Mouse (Mus musculus) stomach, embryonic 15.5 days (tissue): ENCODE measurements around the gene Nr5a2. TPM values are rescaled to one million over a fixed set of nuclear protein-coding genes. Genes with fewer than 3 reads are reported as not detected.
A peak's percentile ranks its signal among the peaks of the same experiment; 100 is the strongest.

Experiments
- ATAC-seq: fragments of 200-750 bp; cut with Nextera tagmentation; 2 replicates; pipeline ENCODE4 v1.8.0; 2017; ENCODE audit warnings: low read depth, moderate number of reproducible peaks, moderate TSS enrichment; ENCODE audit not compliant: insufficient read depth, low FRiP score
- H3K27ac ChIP-seq: fragments of 300-500 bp; sonication (generic); 2 replicates; pipeline ENCODE4 v1.5.1; 2015; ENCODE audit warnings: mild to moderate bottlenecking, inconsistent platforms
- H3K27me3 ChIP-seq: fragments of 300-500 bp; sonication (generic); replicated peaks from 2 replicates; pipeline ENCODE4 v1.6.1; 2015; ENCODE audit warnings: inconsistent platforms
- H3K36me3 ChIP-seq: fragments of 300-500 bp; sonication (generic); 2 replicates; pipeline ENCODE4 v1.6.1; 2015; ENCODE audit warnings: inconsistent platforms
- H3K4me1 ChIP-seq: fragments of 300-500 bp; sonication (generic); 2 replicates; pipeline ENCODE4 v1.6.1; 2015; ENCODE audit warnings: inconsistent platforms
- H3K4me2 ChIP-seq: fragments of 300-500 bp; sonication (generic); 2 replicates; pipeline ENCODE4 v1.6.1; 2015; ENCODE audit warnings: mild to moderate bottlenecking, inconsistent platforms
- H3K4me3 ChIP-seq: fragments of 300-500 bp; sonication (generic); replicated peaks from 2 replicates; pipeline ENCODE4 v1.5.1; 2015; ENCODE audit warnings: inconsistent platforms
- H3K9ac ChIP-seq: fragments of 300-500 bp; sonication (generic); 2 replicates; pipeline ENCODE4 v1.6.1; 2015; ENCODE audit warnings: inconsistent platforms
- H3K9me3 ChIP-seq: fragments of 300-500 bp; sonication (generic); 2 replicates; pipeline ENCODE4 v1.6.1; 2016; ENCODE audit warnings: inconsistent platforms
- WGBS: fragments of 180-500 bp; shearing (Covaris S2); methylation state at CpG from one replicate; pipeline ENCODE4 v1.1.7; 2015; 5-methylcytosine and 5-hydroxymethylcytosine counted together
- polyA plus RNA-seq: library from polyadenylated mRNA; unstranded; fragments of >200 nt; fragmentation: Nextera tagmentation; extraction: Ambion mirVana; gene quantifications from 2 replicates; pipeline ENCODE4 v1.2.1, GENCODE M21; 2015

The Nr5a2 gene
- polyA plus RNA-seq, 1 experiment from 2014 or later = 6.3 TPM

DNA sequence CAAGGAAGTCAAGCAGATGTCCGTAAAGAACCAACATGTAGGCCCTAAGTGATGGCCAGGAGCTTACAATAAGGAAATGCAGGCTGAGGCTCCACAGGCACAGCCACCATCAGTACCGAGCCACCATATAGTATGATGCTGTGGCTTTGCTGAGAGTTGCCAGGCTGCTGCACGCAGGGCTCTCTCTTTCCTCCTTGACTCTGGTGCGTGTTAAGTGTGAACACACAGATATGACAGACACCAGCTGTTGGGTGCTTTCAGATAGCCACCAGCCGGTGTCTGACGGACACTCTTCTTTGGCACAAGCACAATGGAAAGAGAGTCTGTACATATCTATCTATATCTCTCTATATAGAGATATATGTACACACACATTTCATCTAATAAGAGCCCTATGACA is 97.0 kb downstream of the Nr5a2 start:
- H3K9ac ChIP-seq = no peak overlapping the region
- 67% methylated on average over 6 of the region's 6 CpGs for WGBS
- no peaks in the 10 kb centered on the region for H3K36me3 ChIP-seq
- H3K4me3 ChIP-seq = no peak overlapping the region
- no peak overlapping the region for H3K27ac ChIP-seq
- no peaks in the 10 kb centered on the region for H3K9me3 ChIP-seq
- H3K4me1 ChIP-seq = no peaks in the 10 kb centered on the region
- ATAC-seq = no peak
- no peak overlapping the region for H3K4me2 ChIP-seq
- H3K27me3 ChIP-seq = no peaks in the 10 kb centered on the region

DNA sequence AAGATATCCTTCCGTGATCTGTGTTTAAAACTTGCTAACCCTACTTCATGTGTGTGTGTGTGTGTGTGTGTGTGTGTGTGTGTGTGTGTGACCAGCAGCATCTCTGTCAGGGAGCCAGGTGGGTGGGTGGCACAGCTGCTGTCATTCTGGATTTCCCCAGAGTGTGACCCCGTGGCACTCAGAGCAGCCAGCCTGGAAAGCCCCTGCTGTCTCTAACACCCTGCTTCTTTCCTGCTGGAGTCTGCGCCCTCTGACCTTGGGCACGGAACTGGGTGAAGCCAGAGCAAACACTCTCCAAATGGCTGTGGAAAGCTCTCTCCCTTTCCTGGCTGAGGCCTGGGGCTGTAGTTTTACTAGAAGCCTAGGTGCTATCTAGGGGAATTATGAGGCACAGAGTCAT is 100.8 kb downstream of the Nr5a2 start:
- H3K4me1 ChIP-seq = no peaks in the 10 kb centered on the region
- H3K27ac ChIP-seq = no peak overlapping the region
- H3K36me3 ChIP-seq = no peaks in the 10 kb centered on the region
- no peak overlapping the region for H3K9ac ChIP-seq
- no peaks in the 10 kb centered on the region for H3K27me3 ChIP-seq
- no peak overlapping the region for H3K4me2 ChIP-seq
- H3K4me3 ChIP-seq = no peak overlapping the region
- 50% methylated on average over 4 of the region's 4 CpGs for WGBS
- H3K9me3 ChIP-seq = no peaks in the 10 kb centered on the region
- ATAC-seq = peak; percentile 73

- no peaks in the 10 kb centered on the region for H3K27me3 ChIP-seq
- no peak overlapping the region for H3K4me2 ChIP-seq
- no peaks in the 10 kb centered on the region for H3K9me3 ChIP-seq
- H3K36me3 ChIP-seq = no peaks in the 10 kb centered on the region
- no peak overlapping the region for H3K27ac ChIP-seq
- ATAC-seq = no peak
- no peaks in the 10 kb centered on the region for H3K4me1 ChIP-seq
- 67% methylated on average over 4 of the region's 4 CpGs for WGBS
- H3K4me3 ChIP-seq = no peak overlapping the region
- no peak overlapping the region for H3K9ac ChIP-seq
Measured at GRCm38 (mm10) chr1:136858724-136859123, 101.5 kb downstream of the Nr5a2 start.

DNA sequence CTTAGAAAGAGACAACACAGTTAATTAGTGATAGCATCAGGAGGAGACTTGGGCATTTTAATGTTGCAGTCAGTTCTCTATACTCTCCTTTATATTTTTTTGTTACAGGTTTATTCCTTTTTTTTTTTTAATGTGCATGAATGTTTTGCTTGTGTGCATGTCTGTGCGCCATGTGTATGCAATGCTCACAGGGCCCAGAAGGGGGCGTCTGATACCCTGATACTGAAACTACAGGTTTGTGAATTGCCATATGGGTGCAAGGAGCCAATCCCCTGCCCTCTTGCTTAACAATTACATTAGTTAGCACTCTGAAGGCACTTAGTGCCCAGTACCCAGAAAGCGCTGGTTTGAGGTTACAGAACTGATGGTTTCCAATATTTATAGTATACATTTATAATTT is 104.1 kb downstream of the Nr5a2 start:
- no peaks in the 10 kb centered on the region for H3K4me1 ChIP-seq
- H3K4me3 ChIP-seq = no peak overlapping the region
- H3K27ac ChIP-seq = no peak overlapping the region
- no peaks in the 10 kb centered on the region for H3K36me3 ChIP-seq
- 81% methylated on average over 3 of the region's 3 CpGs for WGBS
- ATAC-seq = no peak
- H3K27me3 ChIP-seq = no peaks in the 10 kb centered on the region
- no peak overlapping the region for H3K4me2 ChIP-seq
- H3K9ac ChIP-seq = no peak overlapping the region
- no peaks in the 10 kb centered on the region for H3K9me3 ChIP-seq

DNA sequence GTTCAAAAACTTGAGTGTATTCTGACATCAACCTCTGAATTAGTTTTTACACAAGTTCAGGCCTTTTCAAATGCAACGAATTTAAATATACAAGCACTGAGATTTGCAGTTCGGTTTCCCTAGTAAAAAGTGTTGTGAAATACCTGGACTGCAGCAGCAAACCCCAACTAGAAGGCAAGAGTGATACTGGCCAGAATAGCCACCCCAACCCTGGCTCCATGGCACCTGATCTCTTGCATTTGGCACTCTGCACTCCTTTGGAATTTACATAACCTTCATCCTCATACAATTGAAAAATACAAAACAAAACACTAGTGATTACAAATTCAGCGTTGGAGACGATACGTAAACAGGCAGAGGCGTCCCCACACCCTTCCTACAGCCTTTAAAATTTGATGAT is 111.5 kb downstream of the Nr5a2 start:
- H3K9ac ChIP-seq = no peak overlapping the region
- no peaks in the 10 kb centered on the region for H3K9me3 ChIP-seq
- no peak for ATAC-seq
- 86% methylated on average over 6 of the region's 6 CpGs for WGBS
- H3K4me3 ChIP-seq = no peak overlapping the region
- H3K27me3 ChIP-seq = no peaks in the 10 kb centered on the region
- no peaks in the 10 kb centered on the region for H3K36me3 ChIP-seq
- no peaks in the 10 kb centered on the region for H3K4me1 ChIP-seq
- H3K4me2 ChIP-seq = no peak overlapping the region
- H3K27ac ChIP-seq = no peak overlapping the region

GRCm38 (mm10) chr1:136846081-136846480 is 114.2 kb downstream of the Nr5a2 start:
- H3K27ac ChIP-seq = no peak overlapping the region
- no peaks in the 10 kb centered on the region for H3K9me3 ChIP-seq
- H3K27me3 ChIP-seq = no peaks in the 10 kb centered on the region
- no peak overlapping the region for H3K4me2 ChIP-seq
- no peaks in the 10 kb centered on the region for H3K4me1 ChIP-seq
- ATAC-seq = no peak
- no peaks in the 10 kb centered on the region for H3K36me3 ChIP-seq
- no peak overlapping the region for H3K9ac ChIP-seq
- no peak overlapping the region for H3K4me3 ChIP-seq
- WGBS = 63% methylated on average over 2 of the region's 2 CpGs

GRCm38 (mm10) chr1:136845341-136845740 is 114.9 kb downstream of the Nr5a2 start:
- 86% methylated on average over 9 of the region's 9 CpGs for WGBS
- no peak for ATAC-seq
- Histone ChIP-seq H3K9ac (no peak overlapping the region), H3K36me3 (no peaks in the 10 kb centered on the region), H3K27ac (no peak overlapping the region), H3K27me3 (no peaks in the 10 kb centered on the region), H3K4me1 (no peaks in the 10 kb centered on the region), H3K4me2 (no peak overlapping the region), H3K4me3 (no peak overlapping the region), H3K9me3 (no peaks in the 10 kb centered on the region)

DNA sequence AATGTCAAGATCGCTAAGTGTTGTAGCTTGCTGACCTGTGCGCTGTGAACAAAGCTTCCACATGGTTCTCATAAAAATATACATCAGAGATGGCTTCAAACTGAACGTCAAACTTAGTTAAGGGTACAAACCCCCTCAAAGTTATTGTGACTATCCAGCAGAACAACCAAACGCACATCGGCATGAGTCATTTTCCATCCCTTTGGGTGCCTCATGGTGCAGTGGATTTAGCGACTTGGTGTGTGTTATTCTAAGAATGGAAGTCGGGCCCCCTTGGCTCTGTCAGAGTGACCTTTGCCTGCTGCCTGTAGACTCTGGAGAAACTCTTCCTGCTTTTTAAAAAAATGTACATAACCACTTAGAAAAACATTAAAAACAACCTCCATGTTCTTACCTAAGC is 119.7 kb downstream of the Nr5a2 start:
- ATAC-seq = no peak
- no peaks in the 10 kb centered on the region for H3K9me3 ChIP-seq
- H3K27me3 ChIP-seq = no peaks in the 10 kb centered on the region
- H3K9ac ChIP-seq = no peak overlapping the region
- H3K4me1 ChIP-seq = no peaks in the 10 kb centered on the region
- WGBS = 68% methylated on average over 7 of the region's 7 CpGs
- H3K4me3 ChIP-seq = no peak overlapping the region
- no peaks in the 10 kb centered on the region for H3K36me3 ChIP-seq
- no peak overlapping the region for H3K27ac ChIP-seq
- no peak overlapping the region for H3K4me2 ChIP-seq

- peak; percentile 66; the same call in 1 of the 2 replicates for ATAC-seq
- WGBS = 60% methylated on average over 10 of the region's 10 CpGs
- H3K4me1 ChIP-seq = no peaks in the 10 kb centered on the region
- H3K27me3 ChIP-seq = no peaks in the 10 kb centered on the region
- H3K4me3 ChIP-seq = no peak overlapping the region
- no peaks in the 10 kb centered on the region for H3K9me3 ChIP-seq
- H3K4me2 ChIP-seq = no peak overlapping the region
- no peak overlapping the region for H3K9ac ChIP-seq
- no peaks in the 10 kb centered on the region for H3K36me3 ChIP-seq
- no peak overlapping the region for H3K27ac ChIP-seq
Measured at GRCm38 (mm10) chr1:136839202-136839601, 121.0 kb downstream of the Nr5a2 start.

GRCm38 (mm10) chr1:136832305-136833152 is 127.7 kb downstream of the Nr5a2 start:
- WGBS = 58% methylated on average over 12 of the region's 12 CpGs
- no peak for ATAC-seq
- H3K4me2 ChIP-seq = no peak overlapping the region

GRCm38 (mm10) chr1:136830992-136831391 is 129.3 kb downstream of the Nr5a2 start:
- no peak overlapping the region for H3K9ac ChIP-seq
- H3K9me3 ChIP-seq = no peaks in the 10 kb centered on the region
- H3K27me3 ChIP-seq = no peaks in the 10 kb centered on the region
- WGBS = 81% methylated on average over 6 of the region's 6 CpGs
- ATAC-seq = no peak
- H3K4me2 ChIP-seq = no peak overlapping the region
- no peak overlapping the region for H3K27ac ChIP-seq
- H3K4me3 ChIP-seq = no peak overlapping the region
- no peaks in the 10 kb centered on the region for H3K36me3 ChIP-seq
- H3K4me1 ChIP-seq = no peaks in the 10 kb centered on the region

More at GRCm38 (mm10) chr1:136832305-136833152, 127.7 kb downstream of the Nr5a2 start:
- Histone ChIP-seq H3K27me3 (no peaks in the 10 kb centered on the region), H3K9ac (no peak overlapping the region), H3K4me1 (no peaks in the 10 kb centered on the region), H3K9me3 (no peaks in the 10 kb centered on the region), H3K4me3 (no peak overlapping the region), H3K36me3 (no peaks in the 10 kb centered on the region), H3K27ac (no peak overlapping the region)

- Histone ChIP-seq H3K36me3 (no peaks in the 10 kb centered on the region), H3K9ac (no peak overlapping the region), H3K4me2 (no peak overlapping the region), H3K9me3 (no peaks in the 10 kb centered on the region), H3K4me1 (no peaks in the 10 kb centered on the region), H3K27me3 (no peaks in the 10 kb centered on the region), H3K27ac (no peak overlapping the region), H3K4me3 (no peak overlapping the region)
- no peak for ATAC-seq
- whole genome bisulfite sequencing = 89% methylated on average over 3 of the region's 3 CpGs
Measured at GRCm38 (mm10) chr1:136829931-136830330, 130.3 kb downstream of the Nr5a2 start.
